In genomic region chr11:86107276-86107675, GRCm38 (mm10) we compare ENCODE assay signal across 15 mouse cellular contexts.
"Had no signal": no experiment of that assay in that cellular context is flagged by ENCODE, and none has a peak within 500 bp of the region (broad histone marks: within the 10 kb centered on the region; RNA-seq: fewer than 3 reads in every experiment).

No protein-coding gene starts in this region.

- ATAC-seq: intestine, embryonic 15.5 days; liver, embryonic 12.5 days; midbrain, embryonic 16.5 days had no signal

- H3K4me1 ChIP-seq: intestine, embryonic 15.5 days; limb, embryonic 10.5 days; liver, embryonic 12.5 days; lung, embryonic 15.5 days; megakaryocyte, embryonic 14.5 days; neural tube, embryonic 13.5 days had no signal

- H3K4me2 ChIP-seq: intestine, embryonic 15.5 days; liver, embryonic 12.5 days; lung, embryonic 15.5 days; midbrain, embryonic 11.5 days; neural tube, embryonic 13.5 days had no signal

- H3K4me3 ChIP-seq: intestine, embryonic 15.5 days; left cerebral cortex, adult 2 months; limb, embryonic 10.5 days; liver, embryonic 12.5 days; lung, embryonic 15.5 days; megakaryocyte, embryonic 14.5 days; neural tube, embryonic 13.5 days had no signal

- DNase-seq: lung, postnatal 14 days; right cerebral cortex, adult 18-20 months; right cerebral cortex, postnatal 25 days; thymus, adult 2 months; thymus, postnatal 25 days had no signal

- H3K27me3 ChIP-seq: intestine, embryonic 15.5 days; liver, embryonic 12.5 days; lung, embryonic 15.5 days; megakaryocyte, embryonic 14.5 days; neural tube, embryonic 13.5 days had no signal

- H3K36me3 ChIP-seq: intestine, embryonic 15.5 days; neural tube, embryonic 13.5 days had no signal

- H3K27ac ChIP-seq: intestine, embryonic 15.5 days; left cerebral cortex, adult 2 months; limb, embryonic 10.5 days; liver, embryonic 12.5 days; lung, embryonic 15.5 days; macrophage; neural tube, embryonic 13.5 days had no signal

- H3K9me3 ChIP-seq: intestine, embryonic 15.5 days; limb, embryonic 10.5 days; liver, embryonic 12.5 days; lung, embryonic 15.5 days; megakaryocyte, embryonic 14.5 days; neural tube, embryonic 13.5 days had no signal

- H3K9ac ChIP-seq: intestine, embryonic 15.5 days; liver, embryonic 12.5 days; lung, embryonic 15.5 days; neural tube, embryonic 13.5 days had no signal
